Mouse (Mus musculus) kidney, adult 2 months (tissue): ENCODE measurements around the gene Grap2.

Experiments used
- CTCF ChIP-seq: fragments of 200-500 bp; conservative IDR thresholded peaks from 2 replicates; pipeline ENCODE4 v1.5.1; 2011; ENCODE audit warnings: low read depth, mild to moderate bottlenecking, control low read depth, low read length, moderate library complexity, mixed read lengths; ENCODE audit not compliant: insufficient read depth, insufficient read length
- POLR2A ChIP-seq: fragments of 200-500 bp; IDR thresholded peaks from one replicate; pipeline ENCODE4 v1.6.1; 2011; ENCODE audit warnings: low read depth, low read length, control low read depth

- TF ChIP-seq CTCF (no peak), POLR2A (no peak)
These were observed 26.9 kb downstream of the Grap2 start for GRCm38 (mm10) chr15:80599213-80599750.
